Mouse (Mus musculus) kidney, embryonic 14.5 days (tissue): ENCODE measurements at regions not wholly inside any gene's neighbourhood (a gene's known extent, or its start where the extent isn't known, plus 50 kb on each side); places are given as distances from the start of the nearest gene placed in this dataset.
A peak's percentile ranks its signal among the peaks of the same experiment; 100 is the strongest.
"Not testable (repeated sequence)": the region's sequence is repeated elsewhere in the genome, so short reads cannot be mapped to it uniquely, and the experiment has no call there.

Source experiments
- ATAC-seq: fragments of 200-750 bp; cut with Nextera tagmentation; 2 replicates; pipeline ENCODE4 v1.8.0; 2017; ENCODE audit warnings: moderate number of reproducible peaks, mild to moderate bottlenecking, moderate TSS enrichment, moderate library complexity; ENCODE audit not compliant: low FRiP score, low TSS enrichment
- H3K27ac ChIP-seq: fragments of 300-500 bp; sonication (generic); 2 replicates; pipeline ENCODE4 v1.5.1; 2014; ENCODE audit warnings: low read depth, mild to moderate bottlenecking, low read length, moderate library complexity, mixed read lengths
- H3K27me3 ChIP-seq: fragments of 300-500 bp; sonication (generic); 2 replicates; pipeline ENCODE4 v1.6.1; 2014; ENCODE audit warnings: mild to moderate bottlenecking, low read length; ENCODE audit not compliant: control insufficient read depth, insufficient read depth
- H3K36me3 ChIP-seq: fragments of 300-500 bp; sonication (generic); 2 replicates; pipeline ENCODE4 v1.6.1; 2014; ENCODE audit warnings: low read length, mixed read lengths; ENCODE audit not compliant: control insufficient read depth, insufficient read depth
- H3K4me1 ChIP-seq: fragments of 300-500 bp; sonication (generic); 2 replicates; pipeline ENCODE4 v1.6.1; 2014; ENCODE audit warnings: low read length, mixed read lengths; ENCODE audit not compliant: control insufficient read depth, insufficient read depth
- H3K4me2 ChIP-seq: fragments of 300-500 bp; sonication (generic); replicated peaks from 2 replicates; pipeline ENCODE4 v1.6.1; 2014; ENCODE audit warnings: low read depth, mild to moderate bottlenecking, low read length
- H3K4me3 ChIP-seq: fragments of 300-500 bp; sonication (generic); 2 replicates; pipeline ENCODE4 v1.5.1; 2014; ENCODE audit warnings: mild to moderate bottlenecking, low read length
- H3K9ac ChIP-seq: fragments of 300-500 bp; sonication (generic); 2 replicates; pipeline ENCODE4 v1.6.1; 2014; ENCODE audit warnings: low read depth, mild to moderate bottlenecking, low read length, moderate library complexity
- H3K9me3 ChIP-seq: fragments of 300-500 bp; sonication (generic); 2 replicates; pipeline ENCODE4 v1.6.1; 2016; ENCODE audit warnings: low read length; ENCODE audit not compliant: control insufficient read depth
- WGBS: fragments of 180-500 bp; shearing (Covaris S2); extraction: QIAGEN DNeasy Blood & Tissue Kit; methylation state at CpG from one replicate; pipeline ENCODE4 v1.1.7; 2014; 5-methylcytosine and 5-hydroxymethylcytosine counted together

GRCm38 (mm10) chr1:43299490-43300302 is 102.9 kb upstream of the Fhl2 start:
- ATAC-seq = peak; percentile 58; the same call in 1 of the 2 replicates
- H3K27me3 ChIP-seq = no peaks in the 10 kb centered on the region
- H3K9ac ChIP-seq = no peak overlapping the region
- WGBS = 50% methylated on average over 7 of the region's 7 CpGs
- H3K36me3 ChIP-seq = no peaks in the 10 kb centered on the region
- H3K4me3 ChIP-seq = no peak overlapping the region
- H3K9me3 ChIP-seq = no peaks in the 10 kb centered on the region
- H3K4me2 ChIP-seq = no peak overlapping the region
- peaks cover 12% of the 10 kb centered on the region; the same call in 1 of the 2 replicates for H3K4me1 ChIP-seq
- H3K27ac ChIP-seq = no peak overlapping the region

DNA sequence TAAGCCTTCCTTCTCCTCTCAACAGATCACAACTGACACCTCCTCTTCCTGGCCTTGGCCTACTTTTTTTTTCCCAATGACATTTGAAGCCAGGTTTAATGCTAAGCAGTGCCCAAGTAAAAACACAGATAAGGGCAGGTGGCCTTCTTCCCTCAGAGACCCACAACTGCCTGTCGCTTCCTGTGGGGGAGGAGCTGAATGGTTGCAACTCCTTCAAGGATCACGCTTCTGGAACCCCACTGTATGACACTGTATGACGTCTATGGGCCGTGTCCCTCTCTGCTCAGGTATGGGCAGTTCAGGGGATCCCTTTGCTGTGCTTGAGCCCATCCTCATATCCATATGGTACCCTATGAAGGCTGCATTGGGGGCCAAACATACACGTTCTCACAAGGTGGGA is 103.9 kb upstream of the Fhl2 start:
- no peaks in the 10 kb centered on the region for H3K9me3 ChIP-seq
- no peak overlapping the region for H3K4me3 ChIP-seq
- H3K36me3 ChIP-seq = no peaks in the 10 kb centered on the region
- H3K4me2 ChIP-seq = no peak overlapping the region
- H3K4me1 ChIP-seq = peaks cover 12% of the 10 kb centered on the region; the same call in 1 of the 2 replicates
- H3K27me3 ChIP-seq = no peaks in the 10 kb centered on the region
- 68% methylated on average over 5 of the region's 5 CpGs for WGBS
- no peak overlapping the region for H3K27ac ChIP-seq
- ATAC-seq = no peak
- H3K9ac ChIP-seq = no peak overlapping the region

DNA sequence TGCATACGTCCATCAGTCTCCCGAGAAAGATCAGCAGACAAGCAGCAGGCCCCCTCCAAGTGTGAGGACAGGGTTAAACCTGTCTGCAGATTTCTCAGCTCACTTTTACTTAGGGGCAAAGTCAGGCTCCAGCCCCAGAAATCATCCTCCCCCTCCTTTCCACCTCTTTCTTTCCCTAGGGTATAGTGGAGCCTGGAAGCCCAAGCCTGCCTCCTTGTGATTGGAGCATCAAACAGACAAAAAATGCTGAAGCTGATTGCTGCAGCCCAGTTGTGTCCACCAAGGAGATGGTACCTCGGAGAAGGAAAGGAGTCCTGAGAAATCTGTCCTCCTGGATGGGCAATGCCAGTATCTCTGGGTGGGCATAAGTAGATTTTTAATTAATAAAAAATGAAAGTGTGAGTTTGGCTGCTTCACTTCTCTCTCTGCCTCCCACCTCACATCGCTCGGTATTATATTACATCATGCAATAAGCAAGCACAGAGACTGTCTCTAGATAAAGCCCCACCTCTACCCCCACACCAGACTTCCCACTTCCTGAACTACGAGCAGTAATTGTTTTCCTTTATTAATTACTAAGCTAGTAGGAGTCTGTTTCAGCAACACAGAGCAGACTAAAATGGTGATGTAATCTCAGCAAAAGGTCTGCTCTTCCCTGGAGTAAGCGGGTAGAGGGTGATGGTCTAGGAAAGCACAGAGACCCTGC is 105.2 kb upstream of the Fhl2 start:
- Histone ChIP-seq H3K4me3 (no peak overlapping the region), H3K4me2 (no peak overlapping the region), H3K9me3 (no peaks in the 10 kb centered on the region), H3K36me3 (no peaks in the 10 kb centered on the region), H3K27me3 (no peaks in the 10 kb centered on the region), H3K4me1 (peaks cover 12% of the 10 kb centered on the region; the same call in 1 of the 2 replicates), H3K9ac (no peak overlapping the region), H3K27ac (no peak overlapping the region)
- WGBS = 53% methylated on average over 7 of the region's 7 CpGs
- peak; percentile 40; the same call in 1 of the 2 replicates for ATAC-seq

DNA sequence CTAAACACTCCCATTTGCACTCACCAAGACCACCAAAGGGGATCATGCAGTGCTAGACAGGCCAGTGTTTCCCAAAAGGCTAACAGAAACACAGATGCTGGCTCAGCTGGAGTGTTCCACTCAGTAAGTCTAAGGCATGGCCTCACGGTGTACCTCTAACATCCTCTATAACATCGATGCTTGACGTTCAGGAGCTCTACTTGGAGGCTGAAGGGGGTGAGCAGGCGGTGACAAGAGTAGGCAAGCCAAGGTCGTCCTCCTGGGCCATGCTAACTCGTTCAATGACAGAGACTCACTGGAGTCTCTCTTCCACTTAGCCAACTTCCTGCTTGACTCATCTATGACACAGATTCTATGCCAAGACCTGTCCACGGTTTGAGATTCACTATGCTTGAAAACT is 105.9 kb upstream of the Fhl2 start:
- H3K27ac ChIP-seq = no peak overlapping the region

GRCm38 (mm10) chr1:43305349-43306278 is 108.8 kb upstream of the Fhl2 start:
- 58% methylated on average over 9 of the region's 9 CpGs for WGBS
- ATAC-seq = peak; percentile 58; the same call in 1 of the 2 replicates
- Histone ChIP-seq H3K4me2 (no peak overlapping the region), H3K4me1 (peaks cover 12% of the 10 kb centered on the region; the same call in 1 of the 2 replicates), H3K9me3 (no peaks in the 10 kb centered on the region), H3K36me3 (no peaks in the 10 kb centered on the region), H3K4me3 (no peak overlapping the region), H3K27ac (peak overlapping the region; percentile 55; the same call in 1 of the 2 replicates), H3K27me3 (no peaks in the 10 kb centered on the region), H3K9ac (no peak overlapping the region)

More for the DNA sequence above, 105.9 kb upstream of the Fhl2 start:
- ATAC-seq = peak; percentile 4; the same call in 1 of the 2 replicates
- Histone ChIP-seq H3K27me3 (no peaks in the 10 kb centered on the region), H3K4me3 (no peak overlapping the region), H3K9ac (no peak overlapping the region), H3K4me1 (peaks cover 12% of the 10 kb centered on the region; the same call in 1 of the 2 replicates), H3K36me3 (no peaks in the 10 kb centered on the region), H3K9me3 (no peaks in the 10 kb centered on the region), H3K4me2 (no peak overlapping the region)
- WGBS = 75% methylated on average over 7 of the region's 7 CpGs

DNA sequence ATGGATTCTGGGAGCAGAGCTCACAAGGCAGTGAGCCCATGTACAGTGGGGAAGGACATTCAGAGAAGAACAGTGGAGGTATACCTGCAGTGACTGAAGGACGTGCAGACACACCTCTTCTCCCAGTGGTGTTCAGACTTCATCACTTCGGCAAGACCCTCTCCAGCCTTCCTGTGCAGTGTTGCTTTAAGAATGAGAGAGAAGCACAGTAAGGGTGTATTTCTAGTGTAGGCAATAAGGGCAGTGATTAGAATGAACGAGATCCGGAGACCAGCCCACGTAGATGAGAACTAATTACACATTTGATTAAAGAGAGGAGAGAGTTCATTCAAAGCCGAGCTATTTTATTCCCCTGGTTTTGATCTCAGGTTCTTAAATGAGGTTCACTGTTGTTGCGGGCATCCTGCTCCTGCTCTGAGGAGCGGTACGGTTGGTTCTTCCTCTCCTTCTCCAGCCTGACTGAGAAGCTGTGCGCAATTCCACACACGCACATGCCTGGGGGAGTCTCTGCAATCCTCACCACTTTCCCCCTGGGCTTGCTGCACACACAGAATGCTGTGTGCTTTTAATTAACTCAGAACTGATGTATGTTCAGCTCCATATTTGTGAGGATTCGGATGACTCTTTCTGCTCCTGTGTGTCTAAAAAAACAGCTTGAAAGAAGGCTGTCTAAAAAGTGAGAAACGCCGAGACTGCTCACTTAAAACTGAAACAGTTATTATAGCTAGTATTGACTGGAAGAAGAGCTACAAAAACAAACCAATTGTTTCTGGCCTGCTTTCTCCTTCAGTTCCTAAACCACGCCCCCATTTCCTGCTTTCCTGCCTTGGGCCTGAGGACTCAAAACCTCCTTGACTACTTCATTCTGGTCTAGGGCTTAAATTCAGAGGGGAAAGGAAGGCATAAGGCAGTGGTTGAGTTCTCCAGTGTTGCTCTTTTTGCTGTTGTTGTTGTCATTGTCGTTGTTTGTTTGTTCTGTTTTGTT is 114.2 kb upstream of the Fhl2 start:
- no peaks in the 10 kb centered on the region for H3K27me3 ChIP-seq
- no peaks in the 10 kb centered on the region for H3K9me3 ChIP-seq
- H3K4me2 ChIP-seq = 0 out of 2 replicates have a peak overlapping the region, but pooled peaks have one; percentile 4
- no peak overlapping the region for H3K9ac ChIP-seq
- WGBS = 58% methylated on average over 16 of the region's 16 CpGs
- peaks cover 3% of the 10 kb centered on the region; the same call in 1 of the 2 replicates for H3K4me1 ChIP-seq
- ATAC-seq = no peak
- H3K36me3 ChIP-seq = no peaks in the 10 kb centered on the region
- peak overlapping the region; percentile 49; the same call in 1 of the 2 replicates for H3K27ac ChIP-seq
- H3K4me3 ChIP-seq = no peak overlapping the region

GRCm38 (mm10) chr1:43316331-43316730 is 119.5 kb upstream of the Fhl2 start:
- not testable (repeated sequence) for H3K36me3 ChIP-seq, H3K4me3 ChIP-seq, H3K9ac ChIP-seq, H3K27me3 ChIP-seq, H3K9me3 ChIP-seq, ATAC-seq, H3K27ac ChIP-seq, H3K4me1 ChIP-seq, H3K4me2 ChIP-seq
- WGBS = 73% methylated on average over 12 of the region's 12 CpGs
